Mouse (Mus musculus): Measurements from ENCODE around the gene Sh3bgrl2.

DNA sequence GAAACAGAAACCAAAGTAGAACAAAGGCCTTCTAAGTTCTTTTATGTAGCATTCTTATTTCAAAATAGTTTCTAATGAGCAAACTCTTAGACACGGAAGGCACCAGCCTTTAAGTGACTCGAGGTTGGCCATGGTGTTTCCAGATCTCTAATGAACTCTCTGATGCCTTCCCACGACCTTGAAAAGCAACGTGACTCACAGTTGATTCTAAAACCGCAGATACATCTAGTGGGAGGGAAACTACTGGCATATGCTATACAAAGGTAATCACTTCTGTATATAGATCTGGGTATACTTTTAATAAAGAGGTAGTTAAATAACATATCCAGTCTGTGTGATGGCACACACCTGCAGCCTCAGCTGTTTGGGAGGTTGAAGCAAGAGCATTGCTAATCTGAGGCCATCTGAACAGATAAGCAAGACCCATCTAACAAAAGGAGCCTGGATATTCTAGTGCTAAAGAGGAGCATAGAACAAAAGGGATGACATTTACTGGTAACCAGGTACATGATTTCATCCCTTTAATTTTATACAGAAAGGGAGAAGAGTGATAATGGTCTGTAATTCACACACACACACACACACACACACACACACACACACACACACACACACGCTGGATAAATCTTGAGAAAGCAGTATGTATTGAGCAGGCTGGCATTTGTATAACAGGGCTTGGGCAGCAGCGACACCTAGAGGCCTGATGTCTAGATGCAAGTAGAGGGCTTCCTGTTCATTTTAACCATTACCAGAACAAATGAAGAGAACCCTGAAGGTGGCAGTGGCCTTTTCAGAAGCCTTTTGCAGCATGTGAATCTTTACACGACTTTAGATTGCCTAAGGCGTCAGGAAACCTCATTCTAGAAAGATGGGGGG, 61.5 kb downstream of the Sh3bgrl2 start:
- TF ChIP-seq CTCF (IDR thresholded peaks at IDR 0.05; ENCODE audit: low read depth) (peak; percentile 82), EP300 (IDR thresholded peaks at IDR 0.05; ENCODE audit: low read depth) (no peak)
